Mouse (Mus musculus) cortical plate, adult 2 months (tissue): ENCODE measurements at regions not wholly inside any gene's neighbourhood (a gene's known extent, or its start where the extent isn't known, plus 50 kb on each side); places are given as distances from the start of the nearest gene placed in this dataset.

Experiments
- H3K27ac ChIP-seq: fragments of 200-500 bp; 2 replicates; pipeline ENCODE4 v1.5.1; 2012; ENCODE audit warnings: low read length, control low read depth, inconsistent platforms; ENCODE audit not compliant: insufficient read depth
- H3K4me1 ChIP-seq: fragments of 200-500 bp; 2 replicates; pipeline ENCODE4 v1.6.1; 2011; ENCODE audit warnings: low read length; ENCODE audit not compliant: control insufficient read depth, insufficient read depth
- H3K4me3 ChIP-seq: fragments of 200-500 bp; 2 replicates; pipeline ENCODE4 v1.5.1; 2011; ENCODE audit warnings: mild to moderate bottlenecking, low read length, control low read depth; ENCODE audit not compliant: insufficient read depth
- CTCF ChIP-seq: fragments of 200-500 bp; IDR thresholded peaks from 2 replicates; pipeline ENCODE4 v1.5.1; 2011; ENCODE audit warnings: mild to moderate bottlenecking, control low read depth, low read length; ENCODE audit not compliant: insufficient read depth; ENCODE audit errors: extremely low read depth
- POLR2A ChIP-seq: fragments of 200-500 bp; IDR thresholded peaks from 2 replicates; pipeline ENCODE4 v1.6.1; 2011; ENCODE audit warnings: mild to moderate bottlenecking, low read length, control low read depth; ENCODE audit not compliant: insufficient read depth; ENCODE audit errors: extremely low read depth

- TF ChIP-seq POLR2A (no peak), CTCF (no peak)
- Histone ChIP-seq H3K4me1 (peaks cover 4% of the 10 kb centered on the region), H3K27ac (no peak overlapping the region), H3K4me3 (no peak overlapping the region)
Measured at GRCm38 (mm10) chr1:155490131-155490530, 67.8 kb upstream of the Acbd6 start.

GRCm38 (mm10) chr1:155491205-155492026, 66.5 kb upstream of the Acbd6 start:
- TF ChIP-seq POLR2A (no peak), CTCF (no peak)
- Histone ChIP-seq H3K27ac (no peak overlapping the region), H3K4me1 (peaks cover 4% of the 10 kb centered on the region), H3K4me3 (no peak overlapping the region)

- TF ChIP-seq CTCF (no peak), POLR2A (no peak)
- H3K4me1 ChIP-seq = peaks cover 4% of the 10 kb centered on the region
- H3K27ac ChIP-seq = no peak overlapping the region
- H3K4me3 ChIP-seq = no peak overlapping the region
Measured at GRCm38 (mm10) chr1:155493333-155493732, 64.6 kb upstream of the Acbd6 start.

- Histone ChIP-seq H3K4me3 (no peak overlapping the region), H3K27ac (0 out of 2 replicates have a peak overlapping the region, but pooled peaks have one; percentile 50), H3K4me1 (peaks cover 4% of the 10 kb centered on the region)
- no peak for TF ChIP-seq POLR2A
- TF ChIP-seq CTCF = no peak
Measured at GRCm38 (mm10) chr1:155493799-155494198, 64.1 kb upstream of the Acbd6 start.

GRCm38 (mm10) chr1:155494347-155494746, 63.6 kb upstream of the Acbd6 start:
- no peak overlapping the region for H3K4me3 ChIP-seq
- 0 out of 2 replicates have a peak overlapping the region, but pooled peaks have one; percentile 50 for H3K27ac ChIP-seq
- H3K4me1 ChIP-seq = peaks cover 4% of the 10 kb centered on the region
- no peak for TF ChIP-seq CTCF
- no peak for TF ChIP-seq POLR2A

- Histone ChIP-seq H3K27ac (no peak overlapping the region), H3K4me1 (no peaks in the 10 kb centered on the region; the same call in 1 of the 2 replicates), H3K4me3 (no peak overlapping the region)
- TF ChIP-seq CTCF (no peak), POLR2A (no peak)
Measured at GRCm38 (mm10) chr1:155499735-155500134, 58.2 kb upstream of the Acbd6 start.

- no peak for TF ChIP-seq CTCF
- TF ChIP-seq POLR2A = no peak
- Histone ChIP-seq H3K27ac (no peak overlapping the region), H3K4me3 (no peak overlapping the region), H3K4me1 (no peaks in the 10 kb centered on the region; the same call in 1 of the 2 replicates)
Measured at GRCm38 (mm10) chr1:155502867-155503266, 55.1 kb upstream of the Acbd6 start.

GRCm38 (mm10) chr1:155504581-155505328, 53.2 kb upstream of the Acbd6 start:
- no peak overlapping the region for H3K4me3 ChIP-seq
- TF ChIP-seq POLR2A (no peak), CTCF (no peak)
- H3K4me1 ChIP-seq = no peaks in the 10 kb centered on the region; the same call in 1 of the 2 replicates
- H3K27ac ChIP-seq = no peak overlapping the region

GRCm38 (mm10) chr1:155505361-155506077, 52.4 kb upstream of the Acbd6 start:
- no peaks in the 10 kb centered on the region; the same call in none of the 2 replicates for H3K4me1 ChIP-seq
- TF ChIP-seq CTCF (no peak), POLR2A (no peak)
- no peak overlapping the region for H3K27ac ChIP-seq
- H3K4me3 ChIP-seq = no peak overlapping the region
